Mouse (Mus musculus) adrenal gland, postnatal 0 days (tissue): ENCODE data around the gene BC028528. TPM values are rescaled to one million over a fixed set of nuclear protein-coding genes. Genes with fewer than 3 reads are reported as not detected.

Source experiments
- polyA plus RNA-seq: library from polyadenylated mRNA; unstranded; fragments of >200 nt; fragmentation: Nextera tagmentation; extraction: Ambion mirVana; gene quantifications from 2 replicates; pipeline ENCODE4 v1.2.1, GENCODE M21; 2015

The BC028528 gene
- polyA plus RNA-seq: 32.2 and 76.3 TPM in 2 replicates

DNA sequence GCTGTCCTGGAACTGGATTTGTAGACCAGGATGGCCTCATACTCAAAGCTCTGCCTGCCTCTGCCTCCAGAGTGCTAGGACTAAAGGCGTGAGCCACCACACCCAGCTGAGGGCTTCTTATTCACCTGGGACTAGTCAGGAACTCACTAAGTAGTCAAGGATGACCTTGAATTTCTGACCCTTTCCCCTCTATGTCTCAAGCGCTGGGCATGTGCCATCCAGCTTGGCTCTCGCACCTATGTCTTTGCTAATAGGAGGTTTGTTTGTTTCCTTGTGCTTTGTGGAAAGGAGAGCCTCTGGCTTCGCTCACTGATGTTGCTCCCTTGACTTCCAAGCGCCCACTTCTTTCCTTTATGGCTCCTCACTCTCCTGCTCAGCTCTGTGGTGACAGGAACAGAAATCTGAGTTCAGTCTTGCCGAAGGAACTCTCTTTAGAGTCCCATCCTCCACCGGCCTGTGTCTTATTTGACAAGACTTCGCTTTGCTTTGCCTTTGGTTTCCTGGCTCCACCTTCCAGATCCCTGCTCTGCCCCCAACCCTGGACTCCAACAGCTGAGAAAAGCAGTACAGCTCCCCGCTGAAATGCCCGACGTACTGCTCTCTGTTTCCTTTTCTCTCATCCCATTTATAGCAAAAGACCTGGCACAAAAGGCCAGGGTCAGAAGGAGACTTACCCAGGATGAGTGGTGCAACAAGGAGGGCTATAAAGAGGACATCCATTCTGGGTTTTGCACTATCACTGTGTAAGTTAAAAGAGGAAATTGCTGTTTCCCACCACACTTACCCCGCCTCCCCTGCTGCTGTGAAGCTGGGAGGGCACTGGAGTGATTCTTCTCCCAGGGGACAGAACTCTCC is at the start of gene BC028528:
Gene BC028528 (minus strand): TSS at position 795 of the 855 bp plus-strand sequence.

DNA sequence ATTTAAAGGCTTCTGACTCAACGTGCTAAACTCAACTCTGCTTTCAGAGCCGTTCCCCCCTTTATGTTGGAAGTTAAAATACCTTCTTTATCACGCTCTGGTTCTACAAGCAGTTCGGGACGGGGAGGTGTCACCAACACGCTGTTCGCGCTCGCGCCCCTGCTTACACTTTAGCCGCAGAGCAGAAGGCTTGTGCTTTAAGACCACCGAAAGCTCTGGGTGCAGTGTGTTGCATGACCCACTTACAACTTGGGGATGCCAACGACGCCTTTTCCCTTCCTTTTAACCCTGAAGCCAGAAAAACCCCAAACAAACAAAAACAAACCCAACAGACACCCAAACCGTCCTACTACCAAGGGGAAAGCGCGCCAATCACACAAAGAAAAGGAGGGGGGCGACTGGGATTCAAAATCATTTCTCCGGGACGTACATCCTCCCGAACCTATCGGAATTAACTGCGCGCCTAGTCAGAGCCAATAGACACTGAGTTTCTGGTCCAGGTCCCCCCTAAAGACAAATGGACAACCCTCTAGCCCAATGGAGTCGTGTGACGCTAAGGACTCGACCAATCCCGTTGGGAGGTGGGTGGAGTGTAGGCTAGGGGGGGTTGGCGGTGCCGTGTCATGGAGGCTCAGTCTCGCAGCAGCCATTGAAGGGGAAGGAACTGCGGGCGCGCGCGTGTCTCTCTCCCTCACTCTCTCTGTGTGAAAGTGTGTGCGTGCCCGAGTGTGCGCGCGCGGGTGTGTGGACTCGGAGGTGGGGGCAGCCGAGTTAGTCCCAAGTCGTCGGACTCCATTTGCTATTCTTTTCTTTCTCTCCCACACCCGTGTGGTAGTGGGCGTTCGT is 37.1 kb upstream of the BC028528 start, which contains the start of gene Anp32e:
Gene Anp32e (plus strand): TSS at position 589 of the 846 bp plus-strand sequence.

DNA sequence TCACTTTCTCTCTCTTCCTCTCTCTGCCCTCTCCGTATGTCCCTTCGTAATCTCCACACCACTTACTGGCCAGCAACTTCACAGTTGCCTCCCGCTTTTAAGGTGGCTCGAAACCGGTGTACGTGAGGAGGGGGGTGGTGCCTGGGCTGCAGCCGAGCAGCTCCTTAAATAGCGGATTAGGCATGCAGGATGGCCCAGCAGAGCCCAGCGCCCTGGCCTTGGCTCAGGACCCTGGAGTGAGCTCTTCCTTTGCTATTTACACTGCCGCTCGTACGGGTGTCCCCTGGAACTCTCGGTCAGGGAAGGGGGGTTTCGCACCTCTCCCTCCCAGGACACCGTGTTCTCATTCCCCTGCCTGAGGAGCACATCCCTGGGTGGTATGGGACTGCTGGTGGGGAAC is 12.8 kb upstream of the BC028528 start, which contains the start of gene Car14:
Gene Car14 (minus strand): TSS at position 124 of the 400 bp plus-strand sequence.

DNA sequence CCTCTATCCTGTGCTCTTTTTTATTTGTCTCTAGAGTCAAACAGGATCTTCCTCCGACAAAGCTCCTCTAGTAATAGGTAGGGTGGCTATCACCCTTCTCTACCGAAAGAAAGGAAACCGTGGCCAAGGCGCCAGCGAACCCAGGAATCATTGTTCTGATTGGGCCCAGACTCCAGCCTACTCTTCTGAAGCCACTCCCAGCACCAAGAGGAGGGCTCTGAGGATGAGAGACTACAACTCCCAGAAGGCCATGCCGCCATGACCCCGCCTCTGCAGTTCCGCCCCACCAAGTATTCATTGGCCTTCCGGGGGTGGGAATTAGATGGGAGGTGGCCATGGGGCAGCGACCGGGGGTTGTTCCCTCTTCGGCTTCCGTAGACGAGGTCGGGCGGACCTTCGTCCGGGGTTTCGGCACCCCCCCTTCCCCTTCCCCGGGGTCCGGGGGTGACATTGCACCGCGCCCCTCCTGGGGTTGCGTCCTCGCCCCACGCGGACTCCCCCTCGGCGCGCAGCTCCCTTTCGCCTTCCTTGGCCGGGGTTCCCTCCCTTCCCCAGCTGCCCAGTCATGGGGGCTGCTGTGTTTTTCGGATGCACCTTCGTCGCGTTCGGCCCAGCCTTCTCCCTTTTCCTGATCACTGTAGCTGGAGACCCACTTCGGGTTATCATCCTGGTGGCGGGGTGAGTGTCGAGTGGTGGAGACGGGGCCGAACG is 2.0 kb upstream of the BC028528 start, which contains the start of gene Aph1a:
Gene Aph1a (plus strand): TSS at position 364 of the 711 bp plus-strand sequence.

DNA sequence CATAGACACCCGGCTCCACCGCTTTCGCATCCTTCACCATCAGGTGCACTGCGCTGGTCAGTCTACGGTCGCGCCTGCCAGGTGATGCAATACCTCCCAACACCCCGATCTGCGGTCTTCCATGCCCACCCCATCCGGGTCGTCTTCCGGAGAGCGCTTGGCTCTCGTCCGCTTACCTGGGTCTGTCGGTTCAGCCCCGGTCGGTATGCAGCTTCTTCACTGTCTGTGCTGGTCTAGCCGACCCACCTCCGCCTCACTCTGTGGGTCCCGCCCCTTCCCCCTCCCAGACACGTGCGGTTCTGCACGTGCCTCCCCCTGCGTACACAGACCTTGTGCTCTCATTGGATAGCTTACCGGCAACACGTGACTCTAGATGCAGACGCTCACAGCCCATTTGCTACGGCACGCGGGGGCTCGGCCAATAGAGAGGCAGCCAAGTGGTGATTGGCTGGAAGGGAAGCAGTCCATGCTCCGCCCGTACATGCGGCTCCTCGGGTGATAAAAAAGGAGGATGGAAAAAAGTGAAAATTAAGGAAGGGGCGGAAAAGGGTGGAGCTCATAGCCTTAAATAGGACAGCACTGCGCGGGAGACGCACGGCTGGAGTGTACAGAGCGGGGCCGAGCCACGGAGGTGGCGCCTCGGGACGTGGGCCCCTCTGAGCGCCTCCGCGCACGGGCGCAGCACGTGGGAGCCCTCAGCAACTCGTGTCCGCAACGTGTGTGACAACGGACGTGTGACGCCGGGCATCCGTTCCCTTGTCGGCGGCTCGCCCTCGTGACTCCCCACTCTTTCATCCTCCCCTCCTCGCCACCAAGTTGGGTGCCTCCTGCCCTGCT is 9.6 kb downstream of the BC028528 start, which contains the start of gene Ciart:
Gene Ciart (minus strand): TSS at position 273 of the 837 bp plus-strand sequence.

DNA sequence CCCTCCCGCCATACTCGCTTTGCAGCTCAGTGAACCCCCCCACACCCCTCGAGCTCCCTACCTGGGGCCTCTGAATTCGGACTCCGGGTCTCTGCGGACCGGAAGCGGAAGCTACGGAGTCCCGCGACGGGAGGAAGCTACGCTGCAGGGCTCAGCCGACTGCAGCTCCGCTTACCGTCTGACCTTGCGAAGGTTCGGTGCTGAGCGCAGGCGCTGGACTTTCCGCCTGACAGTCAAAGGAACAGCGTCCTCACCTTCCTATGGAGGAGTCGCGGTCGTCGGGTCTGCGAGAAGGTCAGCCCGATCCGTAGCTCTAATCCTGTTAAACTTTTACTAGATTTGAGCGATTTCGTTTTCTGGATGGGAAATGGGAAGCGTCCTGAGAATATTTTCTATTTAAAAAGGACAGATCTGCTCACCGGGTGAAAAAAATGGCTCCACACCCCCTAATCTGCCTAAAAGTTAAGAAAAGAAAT is 20.4 kb downstream of the BC028528 start, which contains the start of gene Mrps21:
Gene Mrps21 (minus strand): TSS at position 128 of the 476 bp plus-strand sequence.

DNA sequence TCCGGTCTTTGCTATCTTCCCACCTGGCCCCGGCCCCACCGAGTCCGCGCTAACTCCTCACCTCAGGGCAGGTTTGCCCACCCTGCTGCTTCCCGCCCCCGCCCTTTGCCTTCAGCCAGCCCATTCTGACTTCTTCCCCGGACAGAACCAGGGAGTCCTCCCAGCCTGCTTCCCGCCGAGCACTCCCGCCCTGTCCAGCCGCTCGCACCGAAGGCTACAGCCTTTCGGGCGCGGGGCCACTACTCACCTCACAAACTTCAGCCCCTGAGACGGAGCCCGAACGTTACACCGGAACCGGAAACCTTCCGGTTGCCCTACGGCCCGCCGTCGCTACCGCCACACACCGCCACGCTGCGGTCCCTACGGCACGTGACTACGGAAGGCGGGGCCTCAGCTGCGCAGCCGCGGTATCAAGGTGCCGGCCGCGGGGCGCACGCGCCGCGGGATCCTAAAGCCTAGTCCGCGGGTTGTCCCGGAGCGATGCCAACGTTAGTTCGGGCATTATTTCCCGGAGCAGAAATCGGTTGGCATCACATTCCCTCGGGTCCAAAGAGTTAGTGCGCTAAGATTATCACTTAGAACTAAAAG is 36.2 kb downstream of the BC028528 start, which contains the start of gene Prpf3:
Gene Prpf3 (minus strand): TSS at position 384 of the 588 bp plus-strand sequence.

Other genes with a start within 250 kb of the BC028528 start
- gene Mcl1, start 233.2 kb downstream of the BC028528 start, polyA plus RNA-seq: 79.8 and 89.8 TPM in 2 replicates
- 9.6 and 14.0 TPM in 2 replicates for gene Adamtsl4, start 204.1 kb downstream of the BC028528 start, polyA plus RNA-seq
- 338 and 413 TPM in 2 replicates for gene Ecm1, start 152.4 kb downstream of the BC028528 start, polyA plus RNA-seq
- 23.1 and 33.9 TPM in 2 replicates for gene Tars2, start 131.8 kb downstream of the BC028528 start, polyA plus RNA-seq
- gene Rprd2, start 73.1 kb downstream of the BC028528 start, polyA plus RNA-seq: 15.8 and 21.5 TPM in 2 replicates
- gene Prpf3, start 36.1 kb downstream of the BC028528 start, polyA plus RNA-seq: 12.8 and 15.7 TPM in 2 replicates
- 417 and 460 TPM in 2 replicates for gene Mrps21, start 20.5 kb downstream of the BC028528 start, polyA plus RNA-seq
- 1.6 TPM in 2 replicates for gene Ciart, start 9.8 kb downstream of the BC028528 start, polyA plus RNA-seq
- gene Aph1a, start 2.0 kb upstream of the BC028528 start, polyA plus RNA-seq: 27.3 and 44.6 TPM in 2 replicates
- 1.1 and 1.3 TPM in 2 replicates for gene Car14, start 12.7 kb upstream of the BC028528 start, polyA plus RNA-seq
- gene Anp32e, start 37.2 kb upstream of the BC028528 start, polyA plus RNA-seq: 65.3 and 81.3 TPM in 2 replicates
- 25.3 and 38.4 TPM in 2 replicates for gene Plekho1, start 104.0 kb upstream of the BC028528 start, polyA plus RNA-seq
- 44.5 and 48.8 TPM in 2 replicates for gene Vps45, start 166.5 kb upstream of the BC028528 start, polyA plus RNA-seq
- 10.6 and 16.1 TPM in 2 replicates for gene Otud7b, start 212.5 kb upstream of the BC028528 start, polyA plus RNA-seq